Mouse (Mus musculus): ENCODE results near the gene Pgap1. TPM values are rescaled to one million over a fixed set of nuclear protein-coding genes. Genes with fewer than 3 reads are reported as not detected.

Pgap1 gene
- total RNA-seq, 2 experiments from 2014 or later = 32.0 to 32.9 TPM

- TF ChIP-seq CTCF (IDR thresholded peaks at IDR 0.05) = no peak
- intact Hi-C loops (cut with DNase I) = loop anchor here (2.0 kb wide), 1 partner anchor 30 kb away; no protein-coding TSS in a partner anchor
- peak; percentile 79 to 80 for DNase-seq (ENCODE audit: extremely low spot score in 1 of 2, low spot score in 2 of 2)
- H3K4me3 ChIP-seq = peak within 1 kb of the TSS; percentile 93
- H3K27ac ChIP-seq = peak within 1 kb of the TSS; percentile 77
Observed at GRCm38 (mm10) chr1:54438340-54439079, 119.0 kb downstream of the Pgap1 start, which contains the start of gene Gtf3c3. TSS of gene Gtf3c3 (minus strand) at chr1:54438971.

Other genes with a start within 250 kb of the Pgap1 start
- gene Gtf3c3, start 118.7 kb downstream of the Pgap1 start, total RNA-seq (2021) = 10 to 100 TPM; 27.7 to 33.6 TPM